Mouse (Mus musculus) bone marrow macrophage, adult 2 months (primary cell): ENCODE measurements around the gene Olfr643.

ENCODE experiments used
- CTCF ChIP-seq: IDR thresholded peaks from 2 replicates; pipeline ENCODE4 v1.5.1; 2012; ENCODE audit warnings: low read depth, mild to moderate bottlenecking, low read length, moderate library complexity
- POLR2A ChIP-seq: IDR thresholded peaks from 2 replicates; pipeline ENCODE4 v1.6.1; 2012; ENCODE audit warnings: mild to moderate bottlenecking, low read depth, low read length, borderline replicate concordance

DNA sequence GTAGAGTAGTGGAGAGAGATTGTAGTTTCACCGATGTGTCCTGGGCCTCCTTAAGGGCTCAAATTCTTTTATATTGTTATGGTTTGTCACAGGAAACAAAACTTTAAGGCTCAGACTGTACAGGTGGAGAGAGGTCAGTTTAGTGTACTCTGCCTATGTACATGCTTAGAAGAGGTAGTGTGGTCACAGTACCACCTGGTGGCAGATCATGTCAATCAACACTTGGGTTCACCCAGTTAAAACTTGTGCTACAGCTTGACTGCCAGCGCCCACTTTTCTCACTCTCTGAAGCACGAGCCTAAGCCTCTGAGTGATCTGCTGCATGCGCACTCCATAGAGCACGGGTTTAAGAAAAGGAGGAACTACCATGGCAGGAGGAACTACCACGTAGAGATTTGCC lies 29.9 kb upstream of the Olfr643 start:
- TF ChIP-seq POLR2A: no peak
- no peak for TF ChIP-seq CTCF
